Mouse (Mus musculus) thymus, adult 2 months (tissue): Measurements from ENCODE around the gene Gatc.

Experiments
- CTCF ChIP-seq: fragments of 200-500 bp; IDR thresholded peaks from 2 replicates; pipeline ENCODE4 v1.5.1; 2012; ENCODE audit warnings: mild to moderate bottlenecking, control low read depth, low read length, moderate library complexity, borderline replicate concordance; ENCODE audit not compliant: control insufficient read depth, poor library complexity, insufficient read depth; ENCODE audit errors: extremely low read depth
- POLR2A ChIP-seq: fragments of 200-500 bp; IDR thresholded peaks from 2 replicates; pipeline ENCODE4 v1.6.1; 2012; ENCODE audit warnings: mild to moderate bottlenecking, low read length, control low read depth, moderate library complexity; ENCODE audit not compliant: control insufficient read depth, poor library complexity, insufficient read depth; ENCODE audit errors: extremely low read depth

GRCm38 (mm10) chr5:115312816-115313667, 27.9 kb downstream of the Gatc start:
- TF ChIP-seq CTCF (no peak), POLR2A (no peak)
